Mouse (Mus musculus): Measurements from ENCODE around the gene Kap. TPM values are rescaled to one million over a fixed set of nuclear protein-coding genes. Genes with fewer than 3 reads are reported as not detected.
"Not testable (repeated sequence)": the region's sequence is repeated elsewhere in the genome, so short reads cannot be mapped to it uniquely, and the experiment has no call there.

Gene Kap
- not detected for total RNA-seq (2021)
- long read RNA-seq, experiment 1: 0 reads
- long read RNA-seq, experiment 2: 0 reads

DNA sequence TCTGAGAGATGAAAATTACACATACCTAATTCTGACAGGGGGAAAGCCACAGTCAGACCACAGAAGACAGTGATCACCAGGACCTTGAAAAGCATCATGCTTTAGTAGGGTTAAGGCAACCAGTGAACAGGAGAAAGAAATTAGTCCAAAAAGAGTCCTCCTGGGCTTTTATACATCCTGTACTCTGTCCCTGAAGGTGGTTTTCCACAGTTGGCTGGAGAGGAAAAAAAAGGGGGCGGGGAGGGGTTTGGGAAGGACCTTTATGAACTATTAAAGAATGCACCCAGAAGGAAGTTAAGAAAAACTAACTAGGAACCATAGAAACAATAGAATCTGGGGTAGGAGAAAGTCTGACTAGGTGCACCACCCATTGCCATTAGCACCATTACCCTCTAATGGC is at the start of gene Kap:
Gene Kap (minus strand): TSS at position 237 of the 400 bp plus-strand sequence.
- no peak for DNase-seq

DNA sequence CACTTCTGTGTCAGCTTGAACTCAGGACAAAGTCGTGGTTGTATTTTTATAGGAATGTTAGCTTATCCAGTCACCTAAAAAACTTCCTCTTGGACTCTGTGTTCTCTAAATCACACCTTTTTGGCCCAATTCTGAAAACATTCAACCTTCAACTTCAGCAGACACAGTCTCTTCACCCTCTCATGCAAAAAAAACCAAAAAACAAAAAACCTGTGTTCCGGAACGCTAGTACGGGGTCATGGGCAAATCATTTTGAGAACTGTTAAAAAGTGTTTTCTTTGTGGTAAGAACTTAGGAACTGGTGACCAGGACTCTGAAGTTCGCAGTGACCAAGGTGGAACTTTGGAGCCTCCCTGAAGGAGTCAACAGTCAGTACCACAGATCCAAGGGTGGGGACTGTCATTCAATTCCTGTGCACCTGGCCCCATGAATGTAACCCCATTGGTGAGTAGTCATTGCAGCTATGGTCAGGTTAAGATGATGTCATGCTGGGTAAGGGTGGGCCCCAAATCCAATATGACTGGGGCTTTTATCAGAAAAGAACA is 32.4 kb upstream of the Kap start:
- DNase-seq: no peak

DNA sequence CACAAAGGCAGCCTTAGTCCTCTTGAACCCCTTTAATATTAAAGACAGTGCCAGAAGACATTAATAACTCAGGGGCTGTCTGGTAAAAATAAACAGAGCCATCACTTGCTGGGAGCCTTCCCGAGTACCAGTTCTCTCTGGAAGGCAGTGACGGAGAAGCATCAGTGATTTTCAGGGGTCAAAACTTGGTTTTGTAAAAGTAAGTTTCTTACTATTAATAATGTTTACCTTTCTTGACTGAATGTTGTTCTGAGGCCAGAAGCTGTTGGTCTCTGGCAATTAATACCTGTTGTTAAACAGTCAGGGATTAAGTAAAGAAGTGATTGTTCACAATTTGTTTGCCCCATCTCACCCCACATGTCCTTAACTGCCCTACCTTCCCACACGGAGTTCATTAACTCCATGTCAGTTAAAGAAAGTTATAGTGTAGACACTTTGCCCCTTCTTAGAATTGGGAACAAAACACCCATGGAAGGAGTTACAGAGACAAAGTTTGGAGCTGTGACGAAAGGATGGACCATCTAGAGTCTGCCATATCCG is 30.0 kb upstream of the Kap start:
- DNase-seq: no peak

GRCm38 (mm10) chr6:133875906-133876462 is 22.4 kb upstream of the Kap start:
- peak; percentile 14 for DNase-seq

DNA sequence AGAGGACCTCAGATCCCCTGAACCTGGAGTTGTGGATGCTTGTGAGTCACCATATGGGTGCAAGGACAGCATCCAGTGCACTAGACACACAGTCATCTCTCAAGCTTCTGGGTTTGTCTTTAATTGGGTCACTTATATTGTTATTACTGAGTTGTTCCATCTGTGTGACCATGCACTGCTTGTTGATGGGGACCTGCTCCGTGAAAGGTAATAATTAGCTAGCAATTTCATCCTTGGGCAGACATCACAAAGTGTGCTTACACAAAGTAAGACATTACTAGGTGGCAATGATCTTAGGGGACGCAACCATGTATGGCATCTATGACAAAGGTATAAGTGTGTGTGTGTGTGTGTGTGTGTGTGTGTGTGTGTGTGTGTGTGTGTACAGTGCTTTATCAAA is 19.1 kb upstream of the Kap start:
- no peak for DNase-seq

GRCm38 (mm10) chr6:133871131-133871530 is 17.6 kb upstream of the Kap start:
- DNase-seq: no peak

- no peak for DNase-seq
Observed at GRCm38 (mm10) chr6:133868381-133868780, 14.8 kb upstream of the Kap start.

GRCm38 (mm10) chr6:133855871-133856270 is 2.3 kb upstream of the Kap start:
- no peak for DNase-seq

- no peak for DNase-seq
Observed at GRCm38 (mm10) chr6:133849359-133849758, 4.2 kb downstream of the Kap start.

DNA sequence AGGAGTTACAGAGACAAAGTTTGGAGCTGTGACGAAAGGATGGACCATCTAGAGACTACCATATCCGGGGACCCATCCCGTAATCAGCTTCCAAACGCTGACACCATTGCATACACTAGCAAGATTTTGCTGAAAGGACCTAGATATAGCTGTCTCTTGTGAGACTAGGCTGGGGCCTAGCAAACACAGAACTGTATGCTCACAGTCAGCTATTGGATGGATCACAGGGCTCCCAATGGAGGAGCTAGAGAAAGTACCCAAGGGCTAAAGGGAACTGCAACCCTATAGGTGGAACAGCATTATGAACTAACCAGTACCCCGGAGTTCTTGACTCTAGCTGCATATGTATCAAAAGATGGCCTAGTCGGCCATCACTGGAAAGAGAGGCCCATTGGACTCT is 4.7 kb downstream of the Kap start:
- not testable (repeated sequence) for DNase-seq

GRCm38 (mm10) chr6:133838296-133838995 is 15.1 kb downstream of the Kap start:
- DNase-seq: not testable (repeated sequence)

DNA sequence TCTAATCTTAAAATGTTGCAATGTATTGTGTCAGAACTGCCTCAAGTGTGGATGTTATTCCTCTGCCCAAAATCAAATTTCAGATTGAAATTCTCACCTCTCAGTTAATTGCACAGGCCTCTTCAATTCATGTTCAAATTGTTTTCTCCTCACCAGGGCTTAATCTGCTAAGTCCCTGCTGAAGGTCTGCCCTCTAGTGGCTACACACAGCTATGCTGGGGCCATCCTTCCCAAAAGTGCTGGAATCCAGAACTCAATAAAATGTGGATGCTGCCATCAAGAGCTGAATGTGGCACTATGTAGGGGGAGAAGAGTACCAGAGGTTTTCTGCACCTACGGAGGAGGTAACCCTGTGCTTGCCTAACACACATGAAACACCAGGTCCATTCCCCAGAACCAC is 41.2 kb downstream of the Kap start:
- no peak for DNase-seq

Other genes starting within 250 kb of the Kap start
- 10 to 100 TPM; 12.9 to 14.0 TPM for gene Etv6, start 181.9 kb upstream of the Kap start, total RNA-seq (2021)

Measured in gastrocnemius, postnatal 10 days (tissue).